Mouse (Mus musculus) stomach, embryonic 15.5 days (tissue): ENCODE results near the gene Dnase1. TPM values are rescaled to one million over a fixed set of nuclear protein-coding genes. Genes with fewer than 3 reads are reported as not detected.
"Not testable (repeated sequence)": the region's sequence is repeated elsewhere in the genome, so short reads cannot be mapped to it uniquely, and the experiment has no call there.

Experiments
- ATAC-seq: fragments of 200-750 bp; cut with Nextera tagmentation; 2 replicates; pipeline ENCODE4 v1.8.0; 2017; ENCODE audit warnings: low read depth, moderate number of reproducible peaks, moderate TSS enrichment; ENCODE audit not compliant: insufficient read depth, low FRiP score
- H3K27ac ChIP-seq: fragments of 300-500 bp; sonication (generic); 2 replicates; pipeline ENCODE4 v1.5.1; 2015; ENCODE audit warnings: mild to moderate bottlenecking, inconsistent platforms
- H3K27me3 ChIP-seq: fragments of 300-500 bp; sonication (generic); replicated peaks from 2 replicates; pipeline ENCODE4 v1.6.1; 2015; ENCODE audit warnings: inconsistent platforms
- H3K36me3 ChIP-seq: fragments of 300-500 bp; sonication (generic); 2 replicates; pipeline ENCODE4 v1.6.1; 2015; ENCODE audit warnings: inconsistent platforms
- H3K4me1 ChIP-seq: fragments of 300-500 bp; sonication (generic); 2 replicates; pipeline ENCODE4 v1.6.1; 2015; ENCODE audit warnings: inconsistent platforms
- H3K4me2 ChIP-seq: fragments of 300-500 bp; sonication (generic); 2 replicates; pipeline ENCODE4 v1.6.1; 2015; ENCODE audit warnings: mild to moderate bottlenecking, inconsistent platforms
- H3K4me3 ChIP-seq: fragments of 300-500 bp; sonication (generic); replicated peaks from 2 replicates; pipeline ENCODE4 v1.5.1; 2015; ENCODE audit warnings: inconsistent platforms
- H3K9ac ChIP-seq: fragments of 300-500 bp; sonication (generic); 2 replicates; pipeline ENCODE4 v1.6.1; 2015; ENCODE audit warnings: inconsistent platforms
- H3K9me3 ChIP-seq: fragments of 300-500 bp; sonication (generic); 2 replicates; pipeline ENCODE4 v1.6.1; 2016; ENCODE audit warnings: inconsistent platforms
- WGBS: fragments of 180-500 bp; shearing (Covaris S2); methylation state at CpG from one replicate; pipeline ENCODE4 v1.1.7; 2015; 5-methylcytosine and 5-hydroxymethylcytosine counted together
- polyA plus RNA-seq: library from polyadenylated mRNA; unstranded; fragments of >200 nt; fragmentation: Nextera tagmentation; extraction: Ambion mirVana; gene quantifications from 2 replicates; pipeline ENCODE4 v1.2.1, GENCODE M21; 2015

The Dnase1 gene
- 3.9 and 4.6 TPM in 2 replicates for polyA plus RNA-seq

GRCm38 (mm10) chr16:4036807-4037206, at the start of gene Dnase1:
Gene Dnase1 (plus strand): TSS chr16:4036942.
- Histone ChIP-seq H3K4me2 (no peak within 1 kb of the TSS), H3K4me3 (no peak within 1 kb of the TSS), H3K9me3 (no peaks in the 10 kb centered on the region), H3K36me3 (peaks cover 41% of the 10 kb centered on the region), H3K27ac (no peak within 1 kb of the TSS), H3K4me1 (no peaks in the 10 kb centered on the region), H3K27me3 (no peaks in the 10 kb centered on the region), H3K9ac (no peak within 1 kb of the TSS)
- no peak for ATAC-seq
- 86% methylated on average over 5 of the region's 5 CpGs for WGBS

GRCm38 (mm10) chr16:3988410-3988809, 48.3 kb upstream of the Dnase1 start:
- no peak for ATAC-seq
- no peak overlapping the region for H3K9ac ChIP-seq
- no peaks in the 10 kb centered on the region for H3K4me1 ChIP-seq
- no peak overlapping the region for H3K27ac ChIP-seq
- no peak overlapping the region for H3K4me2 ChIP-seq
- H3K36me3 ChIP-seq: peaks cover 82% of the 10 kb centered on the region
- 89% methylated on average over 4 of the region's 4 CpGs for WGBS
- no peaks in the 10 kb centered on the region for H3K9me3 ChIP-seq
- no peak overlapping the region for H3K4me3 ChIP-seq
- H3K27me3 ChIP-seq: no peaks in the 10 kb centered on the region

GRCm38 (mm10) chr16:4003489-4004398, 33.0 kb upstream of the Dnase1 start, which contains the start of gene Slx4:
Gene Slx4 (minus strand): TSS chr16:4003770.
- H3K4me1 ChIP-seq: peaks cover 12% of the 10 kb centered on the region; the same call in 1 of the 2 replicates
- peaks cover 11% of the 10 kb centered on the region; the same call in 1 of the 2 replicates for H3K36me3 ChIP-seq
- peak within 1 kb of the TSS; percentile 91 for H3K27ac ChIP-seq
- H3K4me3 ChIP-seq: peak within 1 kb of the TSS; percentile 80
- ATAC-seq: peak; percentile 97
- peak within 1 kb of the TSS; percentile 80 for H3K9ac ChIP-seq
- H3K9me3 ChIP-seq: no peaks in the 10 kb centered on the region
- peak within 1 kb of the TSS; percentile 80 for H3K4me2 ChIP-seq
- no peaks in the 10 kb centered on the region for H3K27me3 ChIP-seq
- WGBS: 1% methylated on average over 55 of the region's 58 CpGs

- Histone ChIP-seq H3K27ac (no peak overlapping the region), H3K9me3 (no peaks in the 10 kb centered on the region), H3K4me3 (no peak overlapping the region), H3K27me3 (no peaks in the 10 kb centered on the region), H3K36me3 (no peaks in the 10 kb centered on the region), H3K4me2 (no peak overlapping the region), H3K4me1 (no peaks in the 10 kb centered on the region), H3K9ac (no peak overlapping the region)
- ATAC-seq: no peak
- 63% methylated on average over 4 of the region's 4 CpGs for WGBS
Observed at GRCm38 (mm10) chr16:4012882-4013570, 23.7 kb upstream of the Dnase1 start.

GRCm38 (mm10) chr16:4014040-4014668, 22.6 kb upstream of the Dnase1 start:
- H3K4me1 ChIP-seq: no peaks in the 10 kb centered on the region
- H3K27ac ChIP-seq: no peak overlapping the region
- 78% methylated on average over 5 of the region's 5 CpGs for WGBS
- H3K9me3 ChIP-seq: no peaks in the 10 kb centered on the region
- ATAC-seq: no peak
- no peaks in the 10 kb centered on the region for H3K27me3 ChIP-seq
- no peak overlapping the region for H3K9ac ChIP-seq
- H3K36me3 ChIP-seq: no peaks in the 10 kb centered on the region
- H3K4me2 ChIP-seq: no peak overlapping the region
- H3K4me3 ChIP-seq: no peak overlapping the region

GRCm38 (mm10) chr16:4016786-4017185, 20.0 kb upstream of the Dnase1 start:
- H3K4me2 ChIP-seq, H3K9ac ChIP-seq, H3K9me3 ChIP-seq, H3K27me3 ChIP-seq, H3K27ac ChIP-seq, H3K4me3 ChIP-seq, H3K36me3 ChIP-seq, H3K4me1 ChIP-seq, ATAC-seq: not testable (repeated sequence)
- 82% methylated on average over 17 of the region's 17 CpGs for WGBS

- H3K27ac ChIP-seq, ATAC-seq: not testable (repeated sequence)
- 73% methylated on average over 6 of the region's 6 CpGs for WGBS
Observed at GRCm38 (mm10) chr16:4017466-4017865, 19.3 kb upstream of the Dnase1 start.

GRCm38 (mm10) chr16:4021241-4021640, 15.5 kb upstream of the Dnase1 start:
- Histone ChIP-seq H3K4me1 (no peaks in the 10 kb centered on the region), H3K4me2 (no peak overlapping the region), H3K4me3 (no peak overlapping the region), H3K27ac (no peak overlapping the region), H3K9ac (no peak overlapping the region), H3K9me3 (no peaks in the 10 kb centered on the region), H3K27me3 (no peaks in the 10 kb centered on the region), H3K36me3 (no peaks in the 10 kb centered on the region)
- 85% methylated on average over 1 of the region's 1 CpGs for WGBS
- no peak for ATAC-seq

More at GRCm38 (mm10) chr16:4017466-4017865, 19.3 kb upstream of the Dnase1 start:
- H3K4me3 ChIP-seq, H3K9me3 ChIP-seq, H3K4me1 ChIP-seq, H3K4me2 ChIP-seq, H3K27me3 ChIP-seq, H3K9ac ChIP-seq, H3K36me3 ChIP-seq: not testable (repeated sequence)

GRCm38 (mm10) chr16:4022719-4023118, 14.0 kb upstream of the Dnase1 start:
- Histone ChIP-seq H3K27me3 (no peaks in the 10 kb centered on the region), H3K9me3 (no peaks in the 10 kb centered on the region), H3K27ac (no peak overlapping the region), H3K9ac (no peak overlapping the region), H3K4me3 (no peak overlapping the region), H3K4me2 (no peak overlapping the region), H3K36me3 (no peaks in the 10 kb centered on the region), H3K4me1 (no peaks in the 10 kb centered on the region)
- no peak for ATAC-seq
- 73% methylated on average over 4 of the region's 4 CpGs for WGBS

GRCm38 (mm10) chr16:4026672-4027071, 10.1 kb upstream of the Dnase1 start:
- ATAC-seq: no peak
- Histone ChIP-seq H3K9me3 (no peaks in the 10 kb centered on the region), H3K4me1 (no peaks in the 10 kb centered on the region), H3K4me3 (no peak overlapping the region), H3K27me3 (no peaks in the 10 kb centered on the region), H3K27ac (no peak overlapping the region), H3K36me3 (no peaks in the 10 kb centered on the region), H3K4me2 (no peak overlapping the region), H3K9ac (no peak overlapping the region)
- 60% methylated on average over 1 of the region's 1 CpGs for WGBS

- H3K36me3 ChIP-seq: no peaks in the 10 kb centered on the region
- ATAC-seq: no peak
- no peak overlapping the region for H3K27ac ChIP-seq
- H3K9me3 ChIP-seq: no peaks in the 10 kb centered on the region
- no peak overlapping the region for H3K9ac ChIP-seq
- H3K4me1 ChIP-seq: no peaks in the 10 kb centered on the region
- 83% methylated on average over 3 of the region's 3 CpGs for WGBS
- no peaks in the 10 kb centered on the region for H3K27me3 ChIP-seq
- no peak overlapping the region for H3K4me3 ChIP-seq
- H3K4me2 ChIP-seq: no peak overlapping the region
Observed at GRCm38 (mm10) chr16:4027211-4027610, 9.5 kb upstream of the Dnase1 start.
